Mouse (Mus musculus) kidney, adult 18-20 months (tissue): Measurements from ENCODE around the gene Ica1.

Experiments used
- DNase-seq: peaks from one replicate; pipeline ENCODE4 v3.0.0; 2021

The Ica1 gene

DNA sequence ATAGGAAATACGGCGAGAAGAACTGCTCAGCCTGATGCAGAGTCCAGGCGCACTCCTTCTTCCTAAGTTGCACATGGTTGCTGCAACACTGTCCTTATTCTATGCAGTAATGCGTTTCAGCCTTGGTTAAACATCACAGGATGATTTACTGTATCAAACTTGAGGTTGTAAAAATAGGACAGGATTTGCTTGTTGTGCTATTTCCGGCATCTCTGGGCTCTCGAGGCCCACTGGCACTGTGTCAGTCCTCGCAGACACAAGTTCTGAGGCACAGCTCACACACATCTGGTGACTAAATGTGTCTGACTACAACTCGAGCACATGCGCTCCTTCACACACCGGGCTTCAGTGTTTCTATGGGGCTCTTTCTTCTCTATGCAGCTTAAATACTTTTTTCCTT lies 94.9 kb downstream of the Ica1 start:
- no peak for DNase-seq

DNA sequence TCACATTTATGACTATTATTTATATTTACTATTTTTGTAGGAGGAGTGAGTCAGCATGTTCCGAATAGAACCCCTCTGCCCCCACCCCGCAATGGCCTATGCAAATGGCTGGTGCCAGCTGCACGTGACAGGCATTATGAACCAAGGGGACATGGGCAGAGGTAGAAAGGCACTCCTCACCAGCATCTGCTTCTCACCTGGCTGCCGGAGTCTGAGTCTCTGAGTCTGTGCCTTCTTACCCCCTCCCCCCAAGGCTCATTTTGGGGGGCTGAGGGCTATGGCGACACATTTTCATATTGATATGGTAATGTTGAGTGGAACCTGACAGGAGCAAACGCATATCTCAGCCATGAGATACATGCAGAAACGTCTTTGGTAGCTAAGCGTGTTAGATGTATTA lies 97.4 kb downstream of the Ica1 start:
- DNase-seq = no peak

DNA sequence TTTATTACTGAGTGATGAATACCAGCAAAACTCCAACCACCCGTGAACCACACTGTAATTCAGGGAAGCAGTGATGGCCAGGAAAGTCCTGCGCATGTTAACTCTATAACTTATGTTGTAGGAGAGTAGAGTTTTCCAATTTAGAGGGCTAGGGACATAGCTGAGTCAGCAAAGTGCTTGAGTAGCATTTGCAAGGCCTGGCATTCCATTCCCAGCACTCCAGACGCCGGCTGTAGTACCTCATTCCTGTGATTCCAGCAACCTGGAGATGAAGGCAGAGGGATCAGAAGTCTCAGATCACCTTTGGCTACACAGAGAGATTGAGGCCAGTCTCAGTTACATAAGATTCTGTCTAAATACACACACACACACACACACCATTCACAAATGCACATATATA lies 105.3 kb downstream of the Ica1 start:
- DNase-seq = no peak

DNA sequence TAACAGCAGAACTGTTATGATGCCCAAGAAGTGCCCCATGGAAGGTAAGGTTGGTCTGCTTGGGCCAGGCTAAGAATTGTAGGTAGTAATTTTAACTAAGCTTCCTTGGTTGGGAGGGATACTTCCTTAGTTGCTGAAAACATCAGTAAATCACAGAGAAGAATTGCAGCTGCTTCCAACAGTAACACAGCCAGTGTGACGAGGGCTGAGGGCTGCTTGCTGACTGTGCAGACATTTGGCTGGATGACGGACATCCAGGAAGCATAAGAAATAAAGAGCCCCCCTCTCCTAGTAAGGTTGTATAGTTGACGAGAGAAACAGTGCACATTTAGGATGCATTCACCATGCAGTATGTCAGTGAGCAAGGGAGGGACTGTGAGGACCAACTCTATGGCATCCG lies 108.9 kb downstream of the Ica1 start:
- DNase-seq = no peak

DNA sequence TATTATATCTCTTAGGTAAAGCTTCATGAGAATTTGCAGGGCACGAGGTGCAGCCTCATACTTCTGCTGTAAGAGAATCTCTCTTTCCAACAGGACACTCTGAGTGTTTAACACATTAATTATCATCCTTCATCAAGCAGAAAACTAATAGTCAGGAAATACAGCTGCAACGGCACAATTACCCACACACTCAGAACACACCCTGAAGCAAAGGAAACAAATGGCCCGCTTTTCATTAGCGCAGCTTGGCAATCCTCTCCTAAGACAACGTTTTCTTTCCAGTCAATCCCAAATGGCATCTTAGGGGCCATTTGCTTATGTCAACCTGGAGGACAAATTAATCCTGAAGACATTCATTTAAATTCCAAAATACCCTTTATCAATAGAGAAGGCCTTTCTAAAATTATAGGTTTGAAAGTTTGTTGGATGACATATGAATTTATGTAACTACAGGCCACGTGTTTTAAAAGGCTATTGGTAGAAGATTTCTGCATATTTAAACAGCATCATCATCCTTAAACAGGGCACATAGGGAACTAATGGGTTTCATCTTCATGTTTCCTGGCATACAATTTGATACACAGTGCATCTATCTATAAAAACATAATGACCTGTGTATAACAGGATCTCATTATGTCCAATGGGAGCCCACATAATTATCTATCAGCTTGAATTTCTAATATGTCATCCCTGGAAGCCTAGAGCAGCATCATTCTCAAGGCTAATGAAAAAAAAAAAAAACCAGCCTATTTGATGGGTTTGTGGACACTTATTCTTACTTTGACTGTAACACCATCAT lies 110.1 kb downstream of the Ica1 start:
- DNase-seq = no peak

DNA sequence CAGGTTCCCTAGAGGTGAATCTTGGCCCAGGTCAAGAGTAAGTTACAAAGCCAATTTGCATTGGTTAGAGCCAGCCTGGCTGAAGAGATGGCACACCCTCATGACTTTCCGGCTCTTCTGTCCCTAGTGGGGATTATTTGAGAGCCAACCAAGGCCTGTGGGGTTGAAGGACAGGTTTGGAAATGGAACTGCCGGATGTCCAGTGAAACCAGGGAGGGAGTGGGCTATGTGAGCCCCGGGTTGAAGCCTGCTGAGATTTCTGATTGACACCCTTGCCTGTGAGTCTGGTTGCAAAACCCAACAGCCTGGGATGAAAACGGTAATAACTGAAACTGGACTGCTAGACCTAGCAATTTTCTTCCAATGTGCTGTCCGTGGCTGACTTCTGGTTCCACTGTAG lies 112.5 kb downstream of the Ica1 start:
- DNase-seq = no peak

DNA sequence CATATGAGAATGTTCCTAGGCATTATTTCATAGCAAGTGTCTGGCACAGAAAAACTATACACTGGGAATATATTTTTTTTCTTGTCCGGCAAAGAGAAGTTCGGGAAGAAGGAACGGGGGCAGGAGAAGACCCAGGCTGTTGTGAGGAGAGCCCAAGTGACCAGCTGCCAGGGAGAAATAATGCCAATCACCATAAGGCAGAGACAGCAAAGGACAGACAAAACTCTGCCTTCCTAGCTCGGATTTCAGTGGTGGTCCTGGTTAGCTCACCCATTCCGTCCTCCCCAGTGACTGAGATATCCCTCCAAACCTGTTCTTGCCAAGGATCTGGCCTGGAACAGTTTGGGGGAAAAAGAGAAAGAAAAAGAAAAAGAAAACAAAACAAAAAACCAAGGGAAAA lies 113.3 kb downstream of the Ica1 start:
- no peak for DNase-seq

DNA sequence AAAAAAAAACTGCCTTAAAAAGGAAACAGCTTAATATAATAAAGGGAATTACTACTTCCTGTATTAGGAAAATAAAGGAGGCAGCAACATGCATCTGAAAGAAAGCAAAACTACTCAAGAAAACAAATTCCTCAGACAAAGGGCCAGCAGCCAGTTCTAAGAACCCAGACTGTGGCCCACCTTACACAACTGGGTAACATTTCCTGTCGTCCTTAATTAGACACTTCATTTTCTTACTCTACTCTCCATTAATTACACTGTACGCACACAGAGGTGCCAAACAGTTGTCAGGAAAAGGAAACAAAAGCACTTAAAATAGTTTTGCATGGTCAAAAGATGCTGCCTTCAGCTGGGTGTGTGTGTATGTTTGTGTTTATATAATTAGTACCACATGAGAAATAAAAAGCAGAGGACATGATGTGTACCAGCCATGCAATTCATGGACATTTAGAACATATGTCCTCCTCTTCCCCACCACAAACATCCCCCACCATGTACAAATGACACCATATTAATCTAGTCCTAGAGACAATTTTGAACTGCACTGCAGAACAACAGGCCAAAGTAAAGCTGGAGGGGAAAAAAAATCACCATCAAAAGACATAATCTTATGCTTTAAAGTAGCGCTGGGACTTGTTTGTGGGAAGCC lies 115.1 kb downstream of the Ica1 start:
- DNase-seq = no peak

DNA sequence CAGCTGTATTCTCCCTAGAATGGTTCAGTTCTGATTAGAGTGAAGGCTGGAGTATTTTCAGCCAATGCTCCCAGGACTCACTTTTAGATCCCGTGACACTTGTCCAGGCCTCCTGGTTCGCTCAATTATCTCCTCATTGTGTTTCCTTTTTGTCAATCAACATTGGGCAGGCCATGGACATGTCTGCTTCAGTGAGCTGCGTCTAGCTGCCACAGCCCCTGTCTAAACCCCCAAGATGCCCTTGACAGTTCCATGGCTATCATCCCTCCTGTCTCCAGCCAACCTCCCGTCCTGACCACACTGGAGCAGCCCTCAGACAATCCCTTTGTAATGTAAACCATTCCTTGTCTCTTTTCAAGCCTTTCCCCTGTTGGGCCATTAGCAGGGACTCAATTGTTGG lies 116.9 kb downstream of the Ica1 start:
- DNase-seq = no peak

DNA sequence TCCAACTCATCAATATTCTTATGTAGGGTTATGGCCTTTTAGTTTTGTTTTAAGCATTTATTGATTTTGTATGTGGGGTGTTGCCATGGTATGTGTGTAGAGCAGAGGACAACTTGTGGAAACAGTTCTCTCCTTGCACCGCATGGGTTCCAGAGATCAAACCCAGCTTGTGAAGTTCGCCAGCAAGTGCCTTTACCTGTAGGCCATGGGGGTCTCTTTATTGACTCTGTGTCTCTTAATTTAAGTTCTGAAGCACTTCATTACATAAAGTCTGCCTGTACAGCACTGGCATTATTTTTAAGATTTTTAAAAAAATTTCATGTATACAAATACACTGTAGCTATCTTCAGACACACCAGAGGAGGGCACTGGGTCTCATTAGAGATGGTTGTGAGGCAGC lies 118.2 kb downstream of the Ica1 start:
- no peak for DNase-seq

DNA sequence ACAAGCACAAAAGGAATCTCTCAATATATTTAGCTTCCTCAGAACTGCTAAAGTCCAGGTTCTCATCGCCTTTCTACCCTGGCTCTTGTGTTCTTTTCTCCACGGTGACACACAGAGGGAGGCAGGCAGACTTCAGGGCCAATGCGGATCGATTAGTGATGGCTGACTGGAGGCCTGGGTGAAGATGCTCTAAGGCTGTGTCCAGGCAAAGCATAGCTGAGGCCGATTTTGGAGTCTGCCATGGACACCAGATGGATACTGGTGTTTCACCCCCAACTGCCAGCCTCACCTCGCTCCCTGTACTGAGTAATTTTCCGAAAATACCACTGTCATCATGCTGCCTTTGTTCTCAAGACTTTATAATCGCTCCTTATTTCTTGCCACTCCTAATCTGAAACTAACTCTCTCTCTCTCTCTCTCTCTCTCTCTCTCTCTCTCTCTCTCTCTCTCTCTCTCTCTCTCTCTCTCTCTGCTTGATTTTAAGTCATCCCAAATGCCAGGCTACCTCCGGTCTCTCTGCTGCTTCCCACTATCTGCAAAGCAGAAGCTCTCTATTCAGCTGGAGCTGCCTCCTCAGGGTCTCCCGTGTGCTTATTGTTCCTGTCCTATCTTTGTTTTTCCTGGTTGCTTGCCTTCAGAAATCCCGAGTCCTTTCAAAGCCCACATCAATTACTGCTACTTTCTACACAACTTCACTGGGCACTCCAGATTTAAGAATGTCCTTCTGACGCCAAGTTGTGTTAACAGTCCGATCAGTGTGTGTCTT lies 118.9 kb downstream of the Ica1 start:
- no peak for DNase-seq

DNA sequence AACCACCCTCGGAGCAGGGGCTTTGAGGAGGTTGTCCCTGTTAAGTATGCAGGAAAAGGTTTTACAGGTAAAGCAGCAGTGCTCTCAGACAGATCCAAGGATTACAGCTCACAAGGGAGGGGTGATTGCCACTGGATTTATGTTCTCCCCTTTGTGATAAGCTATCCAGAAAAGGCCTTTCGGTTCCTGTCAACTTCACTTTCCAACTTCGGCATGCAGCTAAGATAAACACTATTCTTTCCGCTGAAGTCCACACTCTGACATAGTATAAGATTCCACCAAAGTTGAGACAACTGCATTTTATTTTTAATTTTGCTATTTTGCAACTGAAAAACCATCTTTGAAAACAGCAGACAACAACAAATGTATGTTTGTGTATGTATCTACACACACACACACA lies 119.9 kb downstream of the Ica1 start:
- DNase-seq = no peak

DNA sequence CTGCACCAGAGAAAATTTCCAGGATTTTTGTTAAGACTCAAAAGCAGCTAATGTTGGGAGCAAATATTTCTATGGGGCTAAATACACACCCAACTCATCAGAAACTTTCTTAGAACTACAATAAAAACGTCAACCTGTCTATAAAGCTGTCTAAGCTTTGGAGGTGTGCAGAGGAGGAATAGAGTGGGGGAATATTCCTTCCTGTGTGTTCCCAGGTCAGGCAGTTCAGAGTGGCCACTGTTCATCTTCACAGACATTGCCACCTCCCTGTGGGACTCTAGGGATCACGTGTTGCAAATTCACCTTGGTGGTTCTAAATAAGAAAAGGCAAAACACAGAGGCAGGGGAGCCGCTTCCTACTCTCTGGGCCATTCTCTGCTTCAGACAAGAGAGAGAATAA lies 120.8 kb downstream of the Ica1 start:
- DNase-seq = no peak

DNA sequence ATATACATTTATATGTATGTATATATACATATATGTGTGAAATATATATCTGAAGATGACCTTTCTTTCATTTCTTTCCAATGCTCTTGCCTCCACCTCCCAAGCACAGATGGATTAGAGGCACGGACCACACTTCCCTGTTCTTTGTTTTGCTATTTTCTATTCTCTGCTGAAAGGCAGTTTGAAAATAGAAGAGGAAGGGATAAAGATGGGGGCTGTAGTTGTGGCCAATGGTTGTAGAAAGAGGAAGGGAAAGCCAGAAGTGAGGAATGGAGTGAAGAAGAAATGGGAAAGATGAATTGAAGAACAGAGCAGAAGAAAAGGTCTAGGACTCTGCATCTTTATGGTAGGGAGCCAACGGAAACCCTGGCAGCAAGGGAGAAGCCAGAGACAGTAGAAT lies 122.8 kb downstream of the Ica1 start:
- no peak for DNase-seq

DNA sequence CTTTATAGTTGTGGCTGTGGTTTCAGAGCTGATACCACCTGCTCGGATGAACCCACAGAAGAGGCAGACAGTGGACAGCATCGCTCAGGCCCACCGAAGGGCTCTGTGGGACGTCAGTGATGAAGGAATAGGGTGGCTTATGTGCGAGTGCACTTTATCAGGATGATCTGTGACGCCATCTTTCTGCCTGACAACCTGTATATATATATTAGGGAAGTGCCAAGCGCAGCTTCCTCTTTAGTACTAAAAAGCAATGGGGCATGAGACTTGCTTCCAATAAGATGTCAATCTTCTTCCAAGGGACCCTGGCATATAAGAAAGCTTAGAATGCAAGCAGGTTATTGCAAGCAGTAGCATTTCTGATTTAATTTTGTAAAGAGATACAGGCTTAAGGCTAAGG lies 127.9 kb downstream of the Ica1 start:
- no peak for DNase-seq

DNA sequence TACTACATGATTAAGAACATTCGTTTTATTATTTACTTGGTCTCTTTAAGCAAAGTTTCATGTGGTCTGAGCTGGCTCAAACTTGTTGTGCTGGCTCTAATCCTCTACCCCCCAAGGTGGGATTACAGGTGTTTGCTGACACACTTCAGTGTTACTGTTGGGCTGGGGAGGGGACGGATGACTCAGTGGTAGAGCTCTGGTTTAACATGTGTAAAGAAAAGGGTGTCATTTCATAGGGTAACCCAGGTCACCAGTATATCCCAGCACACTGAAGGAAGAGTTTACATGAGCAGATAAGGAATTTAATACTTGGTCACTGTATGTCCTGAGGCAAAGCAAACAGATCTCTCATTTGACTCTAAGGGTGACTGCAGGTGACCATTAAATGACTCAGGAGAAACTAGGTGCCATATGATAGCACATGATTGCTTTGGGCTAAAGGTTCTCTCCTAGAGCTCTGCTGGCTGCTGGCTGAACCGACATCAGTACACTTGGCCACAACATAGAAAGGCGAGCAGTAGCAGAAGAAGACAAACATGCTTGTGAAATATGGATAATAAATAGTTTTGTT lies 128.9 kb downstream of the Ica1 start:
- DNase-seq = no peak

DNA sequence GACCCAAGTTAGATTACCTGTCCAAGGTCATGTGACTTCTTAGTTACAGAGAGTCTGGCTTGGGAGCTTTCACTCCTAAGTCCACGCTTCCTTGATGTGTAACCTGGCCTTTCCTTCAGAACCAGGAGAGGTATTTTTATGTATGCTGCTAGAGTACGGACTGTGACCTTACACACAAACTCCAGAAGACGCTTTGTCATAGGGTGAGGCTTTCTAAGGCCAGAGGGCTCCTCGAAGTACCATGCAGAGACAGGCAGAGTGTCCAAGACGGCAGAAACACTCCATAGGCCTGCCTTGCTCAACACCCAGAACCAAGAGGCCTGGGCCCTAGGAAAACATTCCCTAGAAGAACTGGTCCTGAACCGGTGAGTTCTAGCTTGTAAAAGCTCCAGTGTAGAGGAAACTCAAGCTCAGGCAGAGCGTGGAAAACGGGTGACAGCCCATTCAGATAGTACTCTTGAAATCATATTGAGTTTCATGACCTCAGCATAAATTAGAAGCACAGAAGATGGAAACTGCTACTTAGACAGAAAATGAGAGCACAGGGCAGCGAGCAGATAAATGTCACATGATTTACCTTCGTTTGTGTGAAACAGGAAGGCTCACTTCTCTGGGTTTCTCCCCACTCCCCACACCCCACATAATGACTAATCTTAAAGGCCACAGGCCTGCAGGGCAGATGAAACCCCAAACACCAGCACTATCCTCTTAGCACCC lies 129.9 kb downstream of the Ica1 start:
- DNase-seq = peak; percentile 8

DNA sequence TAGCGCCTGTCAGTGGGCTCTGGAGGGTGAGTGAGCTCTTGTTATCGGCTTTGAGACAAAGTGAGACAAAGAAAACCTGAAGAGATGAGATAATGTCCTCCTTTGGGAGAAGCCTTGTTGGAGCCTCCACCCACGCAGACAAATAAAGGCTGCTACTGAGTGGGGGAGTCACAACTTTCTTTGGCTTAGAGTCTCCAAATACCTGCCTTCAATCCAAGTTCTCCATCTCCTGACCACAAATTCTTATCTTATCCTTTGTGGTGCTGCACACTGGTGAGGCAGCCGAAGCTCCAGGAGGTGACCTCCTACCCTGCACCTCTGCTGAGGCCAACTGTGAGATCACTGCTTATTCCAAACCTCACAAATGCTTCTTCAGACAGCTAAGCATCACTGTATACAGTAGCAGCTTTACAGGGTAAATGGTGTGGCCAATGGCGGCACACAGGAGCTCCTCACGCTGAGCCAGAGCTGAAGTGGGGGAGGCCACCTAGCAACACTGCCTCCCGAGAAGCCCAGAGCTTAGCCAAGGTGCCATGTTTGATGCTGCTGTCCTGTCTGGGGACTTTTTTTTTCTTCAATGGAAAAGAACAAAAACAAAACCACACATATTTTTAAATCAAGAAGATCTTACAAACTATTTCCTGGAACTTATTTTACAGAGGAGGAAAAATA lies 130.6 kb downstream of the Ica1 start:
- DNase-seq = no peak

DNA sequence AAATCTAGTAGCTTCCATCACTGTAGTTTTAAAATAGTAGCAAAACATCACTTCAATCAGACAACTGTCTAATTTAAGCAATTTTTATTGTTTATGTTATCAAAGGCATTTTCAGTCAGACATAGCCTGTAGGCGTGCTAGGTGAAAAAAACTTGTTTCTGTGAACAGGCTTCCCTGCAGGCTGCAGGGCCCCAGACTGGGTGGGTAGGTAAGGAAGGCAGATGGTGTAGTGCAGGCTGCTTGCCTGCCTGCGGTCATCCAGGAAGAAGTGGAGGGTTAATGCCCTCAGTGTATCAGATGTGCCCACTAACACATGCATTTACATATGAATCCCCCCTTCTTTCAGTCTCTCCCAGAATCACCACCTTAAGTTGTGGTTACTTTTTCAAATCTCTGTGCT lies 132.6 kb downstream of the Ica1 start:
- DNase-seq = no peak

DNA sequence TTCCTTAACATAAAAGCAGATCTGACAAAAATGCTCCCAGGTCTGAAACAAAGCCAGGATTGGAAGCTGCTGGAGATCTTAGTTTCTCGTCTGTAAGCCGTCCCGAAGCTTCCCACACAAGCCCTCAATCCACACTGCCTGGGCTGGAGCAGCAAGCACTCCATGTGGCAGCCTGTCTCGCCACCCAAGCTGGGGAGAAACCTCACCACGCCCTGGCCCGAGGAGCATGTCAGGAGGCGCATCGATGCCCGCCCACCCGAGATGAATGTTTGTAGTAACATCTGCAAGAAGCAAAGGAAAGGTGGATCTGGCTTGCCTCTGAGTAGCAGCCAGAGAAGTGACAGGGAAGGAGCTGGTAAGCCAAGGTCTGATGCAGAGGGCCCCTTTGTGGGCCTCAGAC lies 133.6 kb downstream of the Ica1 start:
- no peak for DNase-seq

DNA sequence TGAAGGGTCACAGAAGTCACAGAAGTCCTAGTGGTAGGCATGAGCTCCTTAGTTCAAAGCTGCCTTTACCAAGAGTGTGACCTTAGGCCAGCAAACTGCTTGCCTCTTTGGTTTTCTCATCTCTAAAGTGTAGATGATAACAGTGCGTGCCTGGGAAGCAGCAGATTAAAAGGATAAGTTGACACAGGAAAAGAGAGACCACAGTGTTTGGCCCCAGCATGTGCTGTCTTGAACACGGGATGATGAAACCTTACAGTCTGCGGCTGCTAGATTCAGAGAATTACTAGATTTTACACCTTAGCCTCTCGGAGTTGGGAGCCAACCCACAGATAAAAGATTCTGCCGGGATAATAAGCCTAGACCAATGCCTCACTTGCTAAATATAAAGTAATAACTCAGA lies 137.4 kb downstream of the Ica1 start:
- no peak for DNase-seq

DNA sequence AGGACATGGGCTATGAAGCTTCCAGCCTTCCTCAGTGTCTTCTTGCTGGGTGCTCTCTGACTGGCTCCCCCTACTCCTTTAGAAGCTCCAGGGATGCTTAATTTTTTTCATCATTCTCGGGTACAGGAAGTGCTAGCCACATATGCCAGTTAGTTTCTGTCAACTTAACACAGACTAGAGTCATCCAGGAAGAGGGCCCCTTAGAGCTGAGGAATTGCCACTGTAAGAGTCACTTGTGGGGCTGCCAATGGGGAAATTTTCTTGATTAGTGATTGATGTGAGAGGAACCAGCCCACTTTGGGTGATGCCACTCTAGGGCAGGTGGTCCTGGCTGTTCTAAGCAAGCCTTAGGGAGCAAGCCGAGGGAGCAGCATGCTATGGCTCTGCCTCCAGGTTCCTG lies 138.8 kb downstream of the Ica1 start:
- no peak for DNase-seq

DNA sequence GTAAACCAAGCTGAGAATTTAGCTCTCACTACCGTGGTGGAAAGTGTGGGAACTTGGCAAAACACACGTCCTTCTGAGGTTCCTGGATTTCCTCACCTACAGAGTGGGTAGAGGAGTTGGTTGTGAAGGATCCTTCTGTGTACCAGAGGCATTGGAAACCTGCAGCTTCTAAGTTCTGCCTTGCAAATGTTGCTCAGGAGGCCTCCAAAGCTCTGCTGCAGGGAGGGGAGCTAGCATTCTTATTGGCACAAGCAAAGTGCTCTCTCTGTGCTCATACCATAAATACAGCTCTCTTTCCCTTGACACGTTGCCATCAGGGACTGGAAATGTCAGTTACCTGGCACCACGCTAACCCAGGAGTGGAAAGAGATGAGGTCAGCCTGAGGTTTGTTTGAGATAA lies 139.4 kb downstream of the Ica1 start:
- no peak for DNase-seq
